Mouse (Mus musculus): ENCODE results near the gene Thap7. TPM values are rescaled to one million over a fixed set of nuclear protein-coding genes. Genes with fewer than 3 reads are reported as not detected.

Gene Thap7
- polyA plus RNA-seq, 1 experiment from 2014 or later: 65.1 TPM

DNA sequence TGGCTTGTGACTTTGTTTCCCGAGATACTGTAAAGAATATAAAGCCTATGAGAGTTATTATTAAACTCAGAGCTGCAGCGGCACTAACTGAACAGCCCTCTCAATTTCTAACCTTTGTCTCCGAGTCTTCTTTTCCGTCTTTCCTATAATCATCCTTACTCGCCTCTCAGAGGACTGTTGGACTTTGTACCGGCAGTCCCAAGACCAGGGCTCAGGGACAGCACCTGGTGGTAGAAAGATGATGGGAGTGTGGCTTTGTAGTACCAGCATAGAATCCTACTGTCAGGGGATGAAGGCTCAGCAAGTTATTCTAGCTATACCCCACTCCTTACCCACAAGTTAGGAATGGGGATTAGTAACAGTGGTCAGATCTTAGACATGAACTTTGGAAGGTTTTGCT lies 4.7 kb downstream of the Thap7 start:
- Histone ChIP-seq H3K9me3 (ENCODE audit: control insufficient read depth) (no peaks in the 10 kb centered on the region), H3K36me3 (ENCODE audit: control insufficient read depth, insufficient read depth) (peaks cover 68% of the 10 kb centered on the region), H3K4me1 (replicated peaks; ENCODE audit: control insufficient read depth, insufficient read depth, low read length) (no peaks in the 10 kb centered on the region), H3K27ac (ENCODE audit: low read depth, low read length) (peak overlapping the region; percentile 70; the same call in 1 of the 2 replicates), H3K9ac (ENCODE audit: low read depth, low read length) (no peak overlapping the region), H3K4me3 (ENCODE audit: low read depth, low read length) (no peak overlapping the region), H3K27me3 (replicated peaks; ENCODE audit: control insufficient read depth, insufficient read depth, low read length) (no peaks in the 10 kb centered on the region), H3K4me2 (replicated peaks; ENCODE audit: low read depth) (no peak overlapping the region)
- peak; percentile 28; the same call in 1 of the 2 replicates for ATAC-seq
- 49% methylated on average over 6 of the region's 6 CpGs for whole genome bisulfite sequencing
- peak; percentile 63 for TF ChIP-seq CTCF (IDR thresholded peaks at IDR 0.05; ENCODE audit: low read depth)

GRCm38 (mm10) chr16:17525524-17525923 lies 5.4 kb downstream of the Thap7 start:
- peak overlapping the region; percentile 70 for H3K27ac ChIP-seq (ENCODE audit: low read depth, low read length)
- no peaks in the 10 kb centered on the region for H3K9me3 ChIP-seq (ENCODE audit: control insufficient read depth)
- no peak for TF ChIP-seq CTCF (IDR thresholded peaks at IDR 0.05; ENCODE audit: low read depth)
- H3K4me1 ChIP-seq (replicated peaks; ENCODE audit: control insufficient read depth, insufficient read depth, low read length): no peaks in the 10 kb centered on the region
- H3K36me3 ChIP-seq (ENCODE audit: control insufficient read depth, insufficient read depth): peaks cover 75% of the 10 kb centered on the region
- no peak for ATAC-seq
- 78% methylated on average over 3 of the region's 3 CpGs for WGBS
- H3K27me3 ChIP-seq (replicated peaks; ENCODE audit: control insufficient read depth, insufficient read depth, low read length): no peaks in the 10 kb centered on the region
- no peak overlapping the region for H3K4me2 ChIP-seq (replicated peaks; ENCODE audit: low read depth)
- H3K4me3 ChIP-seq (ENCODE audit: low read depth, low read length): no peak overlapping the region
- H3K9ac ChIP-seq (ENCODE audit: low read depth, low read length): no peak overlapping the region

DNA sequence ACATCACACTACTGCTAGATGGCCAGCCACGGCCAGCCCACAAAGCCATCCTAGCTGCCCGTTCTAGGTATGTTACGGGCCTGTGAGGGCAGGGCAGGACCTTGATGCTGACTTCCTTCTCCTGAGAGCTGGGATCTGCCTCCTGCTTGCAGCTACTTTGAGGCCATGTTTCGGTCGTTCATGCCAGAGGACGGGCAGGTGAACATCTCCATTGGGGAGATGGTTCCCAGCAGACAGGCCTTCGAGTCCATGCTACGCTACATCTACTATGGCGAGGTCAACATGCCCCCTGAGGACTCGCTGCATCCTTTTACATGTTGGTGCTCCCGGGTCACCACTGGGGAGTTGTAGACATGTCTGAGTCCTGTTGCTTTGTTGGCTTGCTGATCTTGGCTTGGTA lies 6.8 kb downstream of the Thap7 start:
- TF ChIP-seq CTCF (IDR thresholded peaks at IDR 0.05; ENCODE audit: low read depth): no peak

GRCm38 (mm10) chr16:17518910-17519309 lies 12.0 kb downstream of the Thap7 start:
- no peaks in the 10 kb centered on the region for H3K27me3 ChIP-seq (replicated peaks; ENCODE audit: control insufficient read depth, insufficient read depth, low read length)
- ATAC-seq: no peak
- H3K4me3 ChIP-seq (ENCODE audit: low read depth, low read length): no peak overlapping the region
- no peak overlapping the region for H3K4me2 ChIP-seq (replicated peaks; ENCODE audit: low read depth)
- H3K4me1 ChIP-seq (replicated peaks; ENCODE audit: control insufficient read depth, insufficient read depth, low read length): no peaks in the 10 kb centered on the region
- no peak for TF ChIP-seq CTCF (IDR thresholded peaks at IDR 0.05; ENCODE audit: low read depth)
- peaks cover 86% of the 10 kb centered on the region for H3K36me3 ChIP-seq (ENCODE audit: control insufficient read depth, insufficient read depth)
- no peak overlapping the region for H3K27ac ChIP-seq (ENCODE audit: low read depth, low read length)
- WGBS: 75% methylated on average over 2 of the region's 2 CpGs
- H3K9ac ChIP-seq (ENCODE audit: low read depth, low read length): no peak overlapping the region
- H3K9me3 ChIP-seq (ENCODE audit: control insufficient read depth): no peaks in the 10 kb centered on the region

More for the DNA sequence above, 6.8 kb downstream of the Thap7 start:
- Histone ChIP-seq H3K4me1 (replicated peaks; ENCODE audit: control insufficient read depth, insufficient read depth, low read length) (no peaks in the 10 kb centered on the region), H3K27me3 (replicated peaks; ENCODE audit: control insufficient read depth, insufficient read depth, low read length) (no peaks in the 10 kb centered on the region), H3K36me3 (ENCODE audit: control insufficient read depth, insufficient read depth) (peaks cover 89% of the 10 kb centered on the region), H3K4me2 (replicated peaks; ENCODE audit: low read depth) (no peak overlapping the region), H3K9ac (ENCODE audit: low read depth, low read length) (no peak overlapping the region), H3K4me3 (ENCODE audit: low read depth, low read length) (no peak overlapping the region), H3K27ac (ENCODE audit: low read depth, low read length) (no peak overlapping the region), H3K9me3 (ENCODE audit: control insufficient read depth) (no peaks in the 10 kb centered on the region)
- WGBS: 94% methylated on average over 11 of the region's 11 CpGs
- no peak for ATAC-seq

GRCm38 (mm10) chr16:17511431-17511830 lies 19.5 kb downstream of the Thap7 start:
- no peak for ATAC-seq
- Histone ChIP-seq H3K4me2 (replicated peaks; ENCODE audit: low read depth) (peak overlapping the region; percentile 79), H3K4me1 (replicated peaks; ENCODE audit: control insufficient read depth, insufficient read depth, low read length) (peaks cover 21% of the 10 kb centered on the region), H3K27ac (ENCODE audit: low read depth, low read length) (peak overlapping the region; percentile 88), H3K9ac (ENCODE audit: low read depth, low read length) (0 out of 2 replicates have a peak overlapping the region, but pooled peaks have one; percentile 17), H3K9me3 (ENCODE audit: control insufficient read depth) (no peaks in the 10 kb centered on the region), H3K36me3 (ENCODE audit: control insufficient read depth, insufficient read depth) (peaks cover 36% of the 10 kb centered on the region), H3K27me3 (replicated peaks; ENCODE audit: control insufficient read depth, insufficient read depth, low read length) (no peaks in the 10 kb centered on the region), H3K4me3 (ENCODE audit: low read depth, low read length) (no peak overlapping the region)
- no peak for TF ChIP-seq CTCF (IDR thresholded peaks at IDR 0.05; ENCODE audit: low read depth)
- WGBS: 88% methylated on average over 4 of the region's 4 CpGs

DNA sequence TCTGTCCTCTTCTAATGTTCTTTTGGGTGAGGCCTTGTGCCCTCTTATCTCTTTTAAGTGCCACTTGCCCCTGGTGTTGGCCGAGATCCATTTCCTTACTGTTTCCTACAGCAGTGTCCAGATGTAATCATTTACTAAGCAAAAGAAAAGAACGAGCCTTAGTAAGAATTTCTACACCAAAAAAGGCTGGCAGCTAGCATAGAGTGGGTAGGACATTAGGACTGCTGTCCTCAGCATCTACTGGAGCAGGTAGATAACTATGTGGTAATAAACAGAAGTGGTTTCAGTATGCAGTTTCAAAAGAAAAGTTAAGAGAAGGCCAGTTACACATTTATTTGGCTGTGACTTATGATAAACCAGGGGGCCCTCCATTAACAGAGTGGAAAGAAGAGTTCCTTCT lies 20.2 kb downstream of the Thap7 start:
- Histone ChIP-seq H3K4me2 (replicated peaks; ENCODE audit: low read depth) (peak overlapping the region; percentile 79), H3K9ac (ENCODE audit: low read depth, low read length) (no peak overlapping the region), H3K27me3 (replicated peaks; ENCODE audit: control insufficient read depth, insufficient read depth, low read length) (no peaks in the 10 kb centered on the region), H3K36me3 (ENCODE audit: control insufficient read depth, insufficient read depth) (peaks cover 29% of the 10 kb centered on the region), H3K9me3 (ENCODE audit: control insufficient read depth) (no peaks in the 10 kb centered on the region), H3K27ac (ENCODE audit: low read depth, low read length) (peak overlapping the region; percentile 88), H3K4me3 (ENCODE audit: low read depth, low read length) (peak overlapping the region; percentile 57; the same call in 1 of the 2 replicates), H3K4me1 (replicated peaks; ENCODE audit: control insufficient read depth, insufficient read depth, low read length) (peaks cover 21% of the 10 kb centered on the region)
- TF ChIP-seq CTCF (IDR thresholded peaks at IDR 0.05; ENCODE audit: low read depth): no peak
- peak; percentile 29 for ATAC-seq
- 31% methylated on average over 2 of the region's 2 CpGs for WGBS

GRCm38 (mm10) chr16:17510143-17510542 lies 20.8 kb downstream of the Thap7 start:
- Histone ChIP-seq H3K27ac (ENCODE audit: low read depth, low read length) (peak overlapping the region; percentile 88), H3K4me3 (ENCODE audit: low read depth, low read length) (peak overlapping the region; percentile 57; the same call in 1 of the 2 replicates), H3K9ac (ENCODE audit: low read depth, low read length) (peak overlapping the region; percentile 1; the same call in 1 of the 2 replicates), H3K4me2 (replicated peaks; ENCODE audit: low read depth) (peak overlapping the region; percentile 79), H3K4me1 (replicated peaks; ENCODE audit: control insufficient read depth, insufficient read depth, low read length) (peaks cover 21% of the 10 kb centered on the region), H3K36me3 (ENCODE audit: control insufficient read depth, insufficient read depth) (peaks cover 26% of the 10 kb centered on the region), H3K27me3 (replicated peaks; ENCODE audit: control insufficient read depth, insufficient read depth, low read length) (no peaks in the 10 kb centered on the region), H3K9me3 (ENCODE audit: control insufficient read depth) (no peaks in the 10 kb centered on the region)
- TF ChIP-seq CTCF (IDR thresholded peaks at IDR 0.05; ENCODE audit: low read depth): no peak
- no peak for ATAC-seq
- WGBS: 80% methylated on average over 2 of the region's 2 CpGs

All from intestine, postnatal 0 days (tissue).